15 mouse cellular contexts compared by ENCODE assay signal in the genomic region with DNA sequence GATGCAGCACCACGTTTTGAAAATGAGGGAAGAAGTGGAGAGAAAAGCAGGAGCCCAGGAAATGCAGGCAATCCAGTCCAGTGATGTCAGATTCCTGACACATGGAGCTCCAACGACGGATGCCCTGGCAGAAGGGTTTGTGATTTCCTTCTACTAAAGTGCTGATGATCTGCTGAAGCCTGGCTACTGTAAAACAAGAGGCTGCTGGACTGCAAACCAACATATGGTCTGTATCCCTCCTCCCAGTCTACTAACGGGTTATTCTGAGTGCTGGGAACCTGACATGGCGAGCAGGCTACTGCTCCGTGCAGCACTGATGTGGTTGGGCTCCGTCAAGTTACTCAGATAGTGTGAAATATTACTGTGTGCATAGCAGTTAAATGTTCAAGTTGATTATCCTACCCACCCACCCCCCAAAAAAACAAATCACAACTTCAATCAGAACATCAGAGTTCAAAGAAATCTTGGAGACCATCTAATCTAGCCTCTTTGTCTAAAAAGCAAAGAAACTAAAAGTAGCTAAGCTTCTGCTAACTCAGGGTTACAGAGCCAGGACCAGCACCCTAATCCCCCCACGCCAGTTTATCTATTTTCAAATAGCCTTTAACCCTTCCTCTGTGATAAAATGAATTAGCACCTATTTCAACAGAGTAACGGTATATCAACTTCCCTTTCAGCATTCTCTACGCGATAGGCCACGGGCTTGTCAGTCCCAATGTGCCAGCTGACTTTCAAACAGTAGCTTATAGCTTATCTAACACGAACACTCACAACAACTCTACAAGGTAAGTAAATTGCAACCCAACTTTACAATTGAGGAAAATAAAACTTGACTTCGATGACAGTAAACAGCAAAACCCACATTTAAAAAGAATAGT. TPM values are rescaled to one million over a fixed set of nuclear protein-coding genes. Genes with fewer than 3 reads are reported as not detected.
DNase-seq lines count a peak whose midpoint lies in the region; ATAC-seq and TF ChIP-seq lines count a peak whose summit lies in the region.
"Had no signal": no experiment of that assay in that cellular context is flagged by ENCODE, and none has a peak within 500 bp of the region (broad histone marks: within the 10 kb centered on the region; RNA-seq: fewer than 3 reads in every experiment).

No protein-coding gene starts in this region.

- intact Hi-C loops in heart, postnatal 14 days (cut with DNase I) = no loop called here

- 27% methylated on average over 14 of the region's 14 CpGs for WGBS in heart, embryonic 13.5 days

- no peak overlapping the region for H3K4me3 ChIP-seq in heart, embryonic 13.5 days
- H3K4me3 ChIP-seq in G1E (ENCODE audit: low read depth, low read length) = peak overlapping the region; percentile 61; the same call in 1 of the 2 replicates
- H3K4me3 ChIP-seq: embryonic facial prominence, embryonic 12.5 days; left cerebral cortex, adult 2 months; midbrain, embryonic 15.5 days had no signal

- no peaks in the 10 kb centered on the region for H3K27me3 ChIP-seq in heart, embryonic 13.5 days (replicated peaks)
- no peaks in the 10 kb centered on the region for H3K27me3 ChIP-seq in G1E (ENCODE audit: insufficient read depth, low read length)
- H3K27me3 ChIP-seq: embryonic facial prominence, embryonic 12.5 days; midbrain, embryonic 15.5 days had no signal

- TF ChIP-seq CTCF in G1E (IDR thresholded peaks at IDR 0.05; ENCODE audit: low read depth, low read length) = no peak

- ATAC-seq in heart, embryonic 13.5 days (ENCODE audit: extremely low read depth, insufficient number of reproducible peaks, low FRiP score, low TSS enrichment) = no peak
- peak; percentile 74 for ATAC-seq in G1E (ENCODE audit: extremely low read depth, insufficient number of reproducible peaks, low FRiP score, poor library complexity, severe bottlenecking)
- no peak for ATAC-seq in monocyte, adult 5-6 weeks (replicated peaks; ENCODE audit: insufficient number of reproducible peaks, low FRiP score, low TSS enrichment, poor library complexity, severe bottlenecking)
- ATAC-seq: CD4-positive, CD25-positive, alpha-beta regulatory T cell, adult 4 months; midbrain, embryonic 15.5 days had no signal

- H3K4me2 ChIP-seq in heart, embryonic 13.5 days = peak overlapping the region; percentile 36
- H3K4me2 ChIP-seq: embryonic facial prominence, embryonic 12.5 days; hindbrain, embryonic 14.5 days; midbrain, embryonic 15.5 days had no signal

- H3K27ac ChIP-seq in heart, embryonic 13.5 days (replicated peaks) = no peak overlapping the region
- H3K27ac ChIP-seq: embryonic facial prominence, embryonic 12.5 days; hindbrain, embryonic 14.5 days; left cerebral cortex, adult 2 months; midbrain, embryonic 15.5 days had no signal

- peak overlapping the region; percentile 20 for H3K9ac ChIP-seq in heart, embryonic 13.5 days
- H3K9ac ChIP-seq: embryonic facial prominence, embryonic 12.5 days; hindbrain, embryonic 14.5 days; midbrain, embryonic 15.5 days had no signal

- H3K4me1 ChIP-seq in heart, embryonic 13.5 days = peaks cover 40% of the 10 kb centered on the region
- peaks cover 46% of the 10 kb centered on the region for H3K4me1 ChIP-seq in G1E (ENCODE audit: insufficient read depth, low read depth, low read length)

- DNase-seq in heart, postnatal 14 days = no peak
- no peak for DNase-seq in G1E (ENCODE audit: low spot score)
- peak; percentile 29 for DNase-seq in cerebellum, adult 8-10 months
- peak; percentile 52 for DNase-seq in liver
- no peak for DNase-seq in adrenal gland, adult 18-20 months (ENCODE audit: low spot score in 2 of 2)
- no peak for DNase-seq in spleen, adult 12 weeks (ENCODE audit: low spot score)
- DNase-seq: kidney, postnatal 10 days; thymus, postnatal 14 days had no signal

- no peaks in the 10 kb centered on the region for H3K9me3 ChIP-seq in heart, embryonic 13.5 days
- no peaks in the 10 kb centered on the region for H3K9me3 ChIP-seq in G1E (replicated peaks)
- H3K9me3 ChIP-seq: embryonic facial prominence, embryonic 12.5 days; midbrain, embryonic 15.5 days had no signal

- no peaks in the 10 kb centered on the region for H3K36me3 ChIP-seq in heart, embryonic 13.5 days
- peaks cover 12% of the 10 kb centered on the region for H3K36me3 ChIP-seq in G1E (replicated peaks)
- H3K36me3 ChIP-seq: embryonic facial prominence, embryonic 12.5 days; midbrain, embryonic 15.5 days had no signal

RNA-seq across cellular contexts. Expression of a gene that starts 4.1 kb away (rescaled TPM):
- 15.4 and 17.6 TPM in 2 replicates for polyA plus RNA-seq in heart, embryonic 13.5 days (2015; fragmentation: Nextera tagmentation; extraction: Ambion mirVana)
- total RNA-seq in heart, postnatal 14 days (2021) = 10 to 100 TPM; 23.7 to 25.8 TPM
- 102 and 103 TPM in 2 replicates for total RNA-seq in G1E (2014; fragmentation: Nextera tagmentation)
- 62.8 and 70.0 TPM in 2 replicates for total RNA-seq in G1E (2017)
- 1.5 and 1.6 TPM in 2 replicates for polyA plus RNA-seq in G1E (2012)
- 10 to 100 TPM; 28.4 to 31.6 TPM for total RNA-seq in adrenal gland, adult 18-20 months (2021)
- total RNA-seq in monocyte, adult 5-6 weeks (2017) = 20.4 to 41.9 TPM (median 29.2 TPM) in 3 replicates

Comparison
In these comparisons a context has a peak if more than half of its experiments do, and no peak if none do; other contexts are left out.
1. DNase-seq: peak in cerebellum, adult 8-10 months (single experiment) and liver (single experiment); none in heart, postnatal 14 days (0 of 2), G1E (single experiment), adrenal gland, adult 18-20 months (0 of 2) and spleen, adult 12 weeks (single experiment).